Mouse (Mus musculus): ENCODE measurements around the gene Lsm11. TPM values are rescaled to one million over a fixed set of nuclear protein-coding genes. Genes with fewer than 3 reads are reported as not detected.

The Lsm11 gene
- polyA plus RNA-seq, 1 experiment from 2014 or later = 26.1 TPM

GRCm38 (mm10) chr11:45955127-45955627 lies 10.4 kb upstream of the Lsm11 start, which contains the start of gene Thg1l:
TSS of gene Thg1l (minus strand) at chr11:45955494.
- Histone ChIP-seq H3K9ac (peak within 1 kb of the TSS; percentile 62; the same call in 1 of the 2 replicates), H3K4me1 (peaks cover 12% of the 10 kb centered on the region), H3K27me3 (replicated peaks) (no peaks in the 10 kb centered on the region), H3K9me3 (no peaks in the 10 kb centered on the region), H3K27ac (peak within 1 kb of the TSS; percentile 82), H3K4me2 (peak within 1 kb of the TSS; percentile 55), H3K36me3 (replicated peaks) (no peaks in the 10 kb centered on the region), H3K4me3 (peak within 1 kb of the TSS; percentile 91)
- ATAC-seq (replicated peaks) = peak; percentile 99
- WGBS = under 1% methylated on average over 32 of the region's 32 CpGs

DNA sequence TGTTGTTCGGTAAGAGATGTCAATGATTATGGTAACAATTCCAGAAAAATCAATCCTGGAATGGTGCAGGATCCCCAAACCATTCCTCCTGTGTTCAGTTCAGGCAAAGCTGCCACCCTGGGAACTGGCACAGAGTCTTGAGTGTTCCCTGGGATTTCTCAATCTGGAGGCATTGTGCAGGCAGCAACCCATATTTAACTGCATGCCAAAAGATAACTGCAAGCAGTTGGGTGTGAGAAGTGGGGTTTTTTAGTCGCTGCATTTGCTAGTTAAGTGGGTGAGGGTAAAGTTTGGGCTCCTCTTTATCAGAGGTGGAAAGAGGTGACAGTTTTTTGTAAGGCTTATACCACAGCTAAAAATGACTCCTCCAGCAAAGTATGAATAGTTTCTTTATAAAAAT lies 2.8 kb upstream of the Lsm11 start:
- no peaks in the 10 kb centered on the region for H3K27me3 ChIP-seq (replicated peaks)
- 87% methylated on average over 2 of the region's 2 CpGs for WGBS
- H3K36me3 ChIP-seq (replicated peaks) = 0 out of 2 replicates have a peak, but pooled peaks cover 7% of the 10 kb centered on the region
- no peak overlapping the region for H3K4me2 ChIP-seq
- no peak overlapping the region for H3K9ac ChIP-seq
- H3K4me3 ChIP-seq = no peak overlapping the region
- ATAC-seq (replicated peaks) = no peak
- H3K4me1 ChIP-seq = peaks cover 14% of the 10 kb centered on the region
- H3K27ac ChIP-seq = no peak overlapping the region
- no peaks in the 10 kb centered on the region for H3K9me3 ChIP-seq

- Histone ChIP-seq H3K4me3 (no peak overlapping the region), H3K9ac (no peak overlapping the region), H3K4me1 (peaks cover 20% of the 10 kb centered on the region), H3K27me3 (replicated peaks) (no peaks in the 10 kb centered on the region), H3K4me2 (no peak overlapping the region), H3K27ac (no peak overlapping the region), H3K9me3 (no peaks in the 10 kb centered on the region), H3K36me3 (replicated peaks) (0 out of 2 replicates have a peak, but pooled peaks cover 7% of the 10 kb centered on the region)
- 83% methylated on average over 4 of the region's 4 CpGs for WGBS
- ATAC-seq (replicated peaks) = no peak
Observed at GRCm38 (mm10) chr11:45946796-45947195, 2.1 kb upstream of the Lsm11 start.

DNA sequence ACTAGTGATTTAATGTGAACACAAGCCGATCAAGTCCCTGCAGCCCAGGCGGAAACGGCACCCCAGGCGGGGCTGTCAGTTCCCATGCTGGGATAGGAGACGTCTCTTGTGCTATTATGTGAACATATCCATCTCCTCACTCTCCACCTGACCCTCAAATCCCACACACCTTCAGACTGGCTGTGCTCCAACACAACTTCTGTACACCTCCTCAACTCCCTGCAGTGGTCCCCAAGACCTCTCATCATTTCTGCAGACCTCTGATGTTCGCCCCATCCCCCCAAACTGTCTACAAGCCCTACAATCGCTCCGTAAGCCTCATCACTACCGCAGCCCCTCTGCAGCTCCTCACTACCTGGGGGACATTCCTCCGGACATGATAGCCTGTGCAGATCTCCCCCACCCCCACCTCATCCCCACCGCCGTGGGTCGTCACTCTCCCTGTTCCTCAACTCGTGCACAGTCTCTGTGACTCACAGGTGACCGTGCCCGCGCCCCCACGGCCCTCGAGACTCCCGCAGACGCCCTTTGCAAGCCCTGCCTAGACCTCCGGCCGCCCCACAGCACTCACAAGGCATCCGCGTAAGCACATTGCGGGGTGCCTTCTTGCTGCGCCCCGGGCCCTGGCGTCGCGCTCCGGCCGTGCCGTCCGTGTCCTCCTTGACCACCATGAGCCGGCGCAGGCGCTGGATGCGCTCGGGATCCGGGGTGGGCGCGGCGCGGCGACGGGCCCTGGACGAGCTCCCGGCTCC lies 668 bp downstream of the Lsm11 start:
- Histone ChIP-seq H3K9me3 (no peaks in the 10 kb centered on the region), H3K4me3 (peak overlapping the region; percentile 76), H3K4me1 (peaks cover 25% of the 10 kb centered on the region), H3K9ac (peak overlapping the region; percentile 75), H3K27ac (peak overlapping the region; percentile 83), H3K27me3 (replicated peaks) (no peaks in the 10 kb centered on the region), H3K36me3 (replicated peaks) (no peaks in the 10 kb centered on the region), H3K4me2 (peak overlapping the region; percentile 64)
- WGBS = under 1% methylated on average over 49 of the region's 49 CpGs
- peak; percentile 75 for ATAC-seq (replicated peaks)

GRCm38 (mm10) chr11:45943108-45943705 lies 1.5 kb downstream of the Lsm11 start:
- no peaks in the 10 kb centered on the region for H3K27me3 ChIP-seq (replicated peaks)
- ATAC-seq (replicated peaks) = no peak
- 50% methylated on average over 7 of the region's 7 CpGs for WGBS

GRCm38 (mm10) chr11:45942281-45942680 lies 2.5 kb downstream of the Lsm11 start:
- WGBS = 91% methylated on average over 7 of the region's 7 CpGs
- Histone ChIP-seq H3K27ac (no peak overlapping the region), H3K4me3 (no peak overlapping the region; the same call in 1 of the 2 replicates), H3K4me2 (peak overlapping the region; percentile 64), H3K36me3 (replicated peaks) (no peaks in the 10 kb centered on the region), H3K9ac (no peak overlapping the region), H3K4me1 (peaks cover 25% of the 10 kb centered on the region), H3K9me3 (no peaks in the 10 kb centered on the region), H3K27me3 (replicated peaks) (no peaks in the 10 kb centered on the region)
- ATAC-seq (replicated peaks) = no peak

More at GRCm38 (mm10) chr11:45943108-45943705, 1.5 kb downstream of the Lsm11 start:
- Histone ChIP-seq H3K9me3 (no peaks in the 10 kb centered on the region), H3K4me2 (peak overlapping the region; percentile 64), H3K4me1 (peaks cover 25% of the 10 kb centered on the region), H3K27ac (peak overlapping the region; percentile 83), H3K4me3 (peak overlapping the region; percentile 76), H3K36me3 (replicated peaks) (no peaks in the 10 kb centered on the region), H3K9ac (peak overlapping the region; percentile 75)

GRCm38 (mm10) chr11:45938917-45939316 lies 5.8 kb downstream of the Lsm11 start:
- ATAC-seq (replicated peaks) = no peak
- no peak overlapping the region for H3K4me3 ChIP-seq
- H3K27me3 ChIP-seq (replicated peaks) = no peaks in the 10 kb centered on the region
- no peak overlapping the region for H3K9ac ChIP-seq
- no peaks in the 10 kb centered on the region for H3K9me3 ChIP-seq
- H3K4me1 ChIP-seq = peaks cover 25% of the 10 kb centered on the region
- WGBS = 92% methylated on average over 8 of the region's 8 CpGs
- no peak overlapping the region for H3K27ac ChIP-seq
- peaks cover 16% of the 10 kb centered on the region for H3K36me3 ChIP-seq (replicated peaks)
- H3K4me2 ChIP-seq = no peak overlapping the region

GRCm38 (mm10) chr11:45937478-45937877 lies 7.3 kb downstream of the Lsm11 start:
- peaks cover 11% of the 10 kb centered on the region for H3K4me1 ChIP-seq
- H3K4me2 ChIP-seq = no peak overlapping the region
- 97% methylated on average over 8 of the region's 8 CpGs for WGBS
- no peak overlapping the region for H3K4me3 ChIP-seq
- no peaks in the 10 kb centered on the region for H3K9me3 ChIP-seq
- H3K36me3 ChIP-seq (replicated peaks) = peaks cover 29% of the 10 kb centered on the region
- ATAC-seq (replicated peaks) = no peak
- no peaks in the 10 kb centered on the region for H3K27me3 ChIP-seq (replicated peaks)
- H3K9ac ChIP-seq = no peak overlapping the region
- no peak overlapping the region for H3K27ac ChIP-seq

GRCm38 (mm10) chr11:45932771-45933170 lies 12.0 kb downstream of the Lsm11 start:
- Histone ChIP-seq H3K9ac (no peak overlapping the region), H3K9me3 (no peaks in the 10 kb centered on the region), H3K4me2 (no peak overlapping the region), H3K27ac (no peak overlapping the region), H3K36me3 (replicated peaks) (peaks cover 39% of the 10 kb centered on the region), H3K4me1 (no peaks in the 10 kb centered on the region), H3K27me3 (replicated peaks) (no peaks in the 10 kb centered on the region), H3K4me3 (no peak overlapping the region)
- no peak for ATAC-seq (replicated peaks)
- WGBS = 90% methylated on average over 10 of the region's 10 CpGs

- H3K27me3 ChIP-seq (replicated peaks) = no peaks in the 10 kb centered on the region
- no peak overlapping the region for H3K9ac ChIP-seq
- peaks cover 11% of the 10 kb centered on the region; the same call in 1 of the 2 replicates for H3K4me1 ChIP-seq
- 86% methylated on average over 10 of the region's 10 CpGs for WGBS
- no peak overlapping the region for H3K27ac ChIP-seq
- no peak overlapping the region for H3K4me3 ChIP-seq
- peaks cover 29% of the 10 kb centered on the region for H3K36me3 ChIP-seq (replicated peaks)
- no peaks in the 10 kb centered on the region for H3K9me3 ChIP-seq
- H3K4me2 ChIP-seq = no peak overlapping the region
- no peak for ATAC-seq (replicated peaks)
Observed at GRCm38 (mm10) chr11:45929541-45929940, 15.2 kb downstream of the Lsm11 start.

- Histone ChIP-seq H3K4me1 (peaks cover 11% of the 10 kb centered on the region; the same call in 1 of the 2 replicates), H3K27ac (no peak overlapping the region), H3K9me3 (no peaks in the 10 kb centered on the region), H3K36me3 (replicated peaks) (peaks cover 9% of the 10 kb centered on the region; the same call in 1 of the 2 replicates), H3K9ac (no peak overlapping the region), H3K4me3 (no peak overlapping the region), H3K27me3 (replicated peaks) (no peaks in the 10 kb centered on the region), H3K4me2 (no peak overlapping the region)
- WGBS = 40% methylated on average over 5 of the region's 5 CpGs
- ATAC-seq (replicated peaks) = no peak; the same call in 1 of the 2 replicates
Observed at GRCm38 (mm10) chr11:45927456-45927855, 17.3 kb downstream of the Lsm11 start.

- WGBS = 0% methylated on average over 9 of the region's 9 CpGs
- H3K27ac ChIP-seq = peak overlapping the region; percentile 46
Observed at GRCm38 (mm10) chr11:45926640-45927082, 18.1 kb downstream of the Lsm11 start.

More at GRCm38 (mm10) chr11:45926640-45927082, 18.1 kb downstream of the Lsm11 start:
- peaks cover 6% of the 10 kb centered on the region; the same call in 1 of the 2 replicates for H3K36me3 ChIP-seq (replicated peaks)
- H3K9ac ChIP-seq = no peak overlapping the region
- peak overlapping the region; percentile 48 for H3K4me2 ChIP-seq
- H3K9me3 ChIP-seq = no peaks in the 10 kb centered on the region
- peaks cover 13% of the 10 kb centered on the region; the same call in 1 of the 2 replicates for H3K4me1 ChIP-seq
- H3K27me3 ChIP-seq (replicated peaks) = no peaks in the 10 kb centered on the region
- peak; percentile 89 for ATAC-seq (replicated peaks)
- peak overlapping the region; percentile 32 for H3K4me3 ChIP-seq

Measured in midbrain, embryonic 15.5 days (tissue).